Mouse (Mus musculus): Measurements from ENCODE around the gene Rasa4.

- TF ChIP-seq CTCF (IDR thresholded peaks at IDR 0.05; ENCODE audit: extremely low read depth, insufficient read depth, insufficient read length, insufficient replicate concordance) (no peak), POLR2A (IDR thresholded peaks at IDR 0.05; ENCODE audit: low read depth, low read length) (no peak)
Measured at GRCm38 (mm10) chr5:136108486-136108885, 24.8 kb downstream of the Rasa4 start.
